ENCODE assay signal across 8 mouse cellular contexts in genomic region chr10:78351564-78351886, GRCm38 (mm10). TPM values are rescaled to one million over a fixed set of nuclear protein-coding genes. Genes with fewer than 3 reads are reported as not detected.
A peak's percentile ranks its signal among the peaks of the same experiment; 100 is the strongest.
DNase-seq lines count a peak whose midpoint lies in the region; ATAC-seq and TF ChIP-seq lines count a peak whose summit lies in the region.

No protein-coding gene starts in this region.

- no peak for ATAC-seq in heart, embryonic 14.5 days (ENCODE audit: insufficient number of reproducible peaks, insufficient read depth, low FRiP score, low read depth)
- ATAC-seq in hindbrain, postnatal 0 days, result no peak

- no peaks in the 10 kb centered on the region for H3K79me2 ChIP-seq in macrophage (ENCODE audit: inconsistent target)

- DNase-seq in heart, adult 9 months (ENCODE audit: low spot score in 2 of 2), result no peak
- no peak for DNase-seq in hindbrain, postnatal 0 days (ENCODE audit: low spot score)
- DNase-seq in right cerebral cortex, postnatal 36 days (ENCODE audit: low spot score in 2 of 2), result no peak
- DNase-seq in layer of hippocampus, postnatal 36 days, result no peak
- no peak for DNase-seq in right cerebral cortex, postnatal 25 days

- peak overlapping the region; percentile 98 for H3K9ac ChIP-seq in heart, embryonic 14.5 days (ENCODE audit: low read length)
- H3K9ac ChIP-seq in hindbrain, postnatal 0 days (replicated peaks; ENCODE audit: low read length), result peak overlapping the region; percentile 96

- WGBS in heart, embryonic 14.5 days, result 3% methylated on average over 13 of the region's 13 CpGs
- WGBS in hindbrain, postnatal 0 days, result 2% methylated on average over 13 of the region's 13 CpGs
- WGBS in macrophage (ENCODE audit: missing documents), result 12% methylated on average over 9 of the region's 13 CpGs

- no peak for TF ChIP-seq CTCF in bone marrow macrophage, adult 2 months (IDR thresholded peaks at IDR 0.05; ENCODE audit: low read depth, low read length)
- TF ChIP-seq CTCF in hindbrain, postnatal 0 days (IDR thresholded peaks at IDR 0.05; ENCODE audit: low read depth), result no peak

- H3K27ac ChIP-seq in heart, embryonic 14.5 days (replicated peaks in 1 of 2; ENCODE audit: control insufficient read depth in 1 of 2, insufficient read depth in 1 of 2, low read depth in 2 of 2, low read length in 2 of 2), result peak overlapping the region in 1 of 2 experiments; percentile 57; a peak in 1 of 4 replicates
- no peak overlapping the region for H3K27ac ChIP-seq in bone marrow macrophage, adult 2 months (ENCODE audit: insufficient read depth, low read depth, low read length)
- peak overlapping the region; percentile 80 for H3K27ac ChIP-seq in hindbrain, postnatal 0 days
- H3K27ac ChIP-seq in macrophage, result no peak overlapping the region

- peak overlapping the region; percentile 93 for H3K4me2 ChIP-seq in heart, embryonic 14.5 days (ENCODE audit: low read length)
- H3K4me2 ChIP-seq in hindbrain, postnatal 0 days (ENCODE audit: low read depth, low read length), result peak overlapping the region; percentile 82

- H3K27me3 ChIP-seq in heart, embryonic 14.5 days (ENCODE audit: control insufficient read depth, insufficient read depth, low read length), result no peaks in the 10 kb centered on the region
- H3K27me3 ChIP-seq in hindbrain, postnatal 0 days (ENCODE audit: insufficient read depth, low read length), result no peaks in the 10 kb centered on the region

- no peaks in the 10 kb centered on the region for H3K9me3 ChIP-seq in heart, embryonic 14.5 days (ENCODE audit: control insufficient read depth, low read length)
- no peaks in the 10 kb centered on the region for H3K9me3 ChIP-seq in hindbrain, postnatal 0 days (ENCODE audit: low read length)

- no peak for TF ChIP-seq POLR2A in bone marrow macrophage, adult 2 months (IDR thresholded peaks at IDR 0.05; ENCODE audit: borderline replicate concordance, low read depth, low read length)

- no peaks in the 10 kb centered on the region; the same call in 1 of the 2 replicates for H3K36me3 ChIP-seq in heart, embryonic 14.5 days (ENCODE audit: control insufficient read depth, insufficient read depth, low read length)
- no peaks in the 10 kb centered on the region for H3K36me3 ChIP-seq in hindbrain, postnatal 0 days (ENCODE audit: insufficient read depth, low read length)
- no peaks in the 10 kb centered on the region for H3K36me3 ChIP-seq in macrophage (ENCODE audit: inconsistent target)

- H3K4me1 ChIP-seq in heart, embryonic 14.5 days (ENCODE audit: control insufficient read depth in 2 of 2, insufficient read depth in 2 of 2, low read length in 2 of 2), result peaks cover 9 to 20% of the 10 kb centered on the region in 2 experiments
- H3K4me1 ChIP-seq in bone marrow macrophage, adult 2 months (ENCODE audit: control insufficient read depth, insufficient read depth, low read length), result peaks cover 39% of the 10 kb centered on the region
- peaks cover 21% of the 10 kb centered on the region for H3K4me1 ChIP-seq in hindbrain, postnatal 0 days (ENCODE audit: insufficient read depth, low read length)

- H3K4me3 ChIP-seq in heart, embryonic 14.5 days (ENCODE audit: control insufficient read depth in 1 of 2, insufficient read depth in 1 of 2, low read depth in 1 of 2, low read length in 2 of 2), result peak overlapping the region; percentile 75 to 93
- peak overlapping the region; percentile 64 for H3K4me3 ChIP-seq in bone marrow macrophage, adult 2 months (ENCODE audit: insufficient read depth, low read length)
- H3K4me3 ChIP-seq in hindbrain, postnatal 0 days (ENCODE audit: low read length), result peak overlapping the region; percentile 95
- H3K4me3 ChIP-seq in macrophage (ENCODE audit: inconsistent target), result peak overlapping the region; percentile 36

RNA-seq across cellular contexts. Expression of gene Agpat3, which starts 0.8 kb away (rescaled TPM):
- 61.2 and 66.0 TPM in 2 replicates for polyA plus RNA-seq in heart, embryonic 14.5 days (2014; fragmentation: Nextera tagmentation; extraction: Ambion mirVana)
- 36.8 and 39.8 TPM in 2 replicates for polyA plus RNA-seq in bone marrow macrophage, adult 2 months (2012; ENCODE audit: insufficient read depth, insufficient read length, missing spikeins)
- 123 and 158 TPM in 2 replicates for total RNA-seq in hindbrain, postnatal 0 days (2014; rRNA removed)
- polyA plus RNA-seq in hindbrain, postnatal 0 days (2015; fragmentation: Nextera tagmentation; extraction: Ambion mirVana), result 115 and 117 TPM in 2 replicates
- 100 to 1,000 TPM in 2 of 26 experiments, 10 to 100 TPM in 24; 13.8 to 114 (median 66.4) TPM for total RNA-seq in macrophage (2018; cell fraction: chromatin; rRNA removed)
- 100 to 1,000 TPM in 2 of 26 experiments, 10 to 100 TPM in 24; 41.1 to 103 (median 63.1) TPM for total RNA-seq in macrophage (2018; cell fraction: cytosol; rRNA removed)
- 100 to 1,000 TPM in 1 of 26 experiments, 10 to 100 TPM in 25; 21.5 to 104 (median 52.8) TPM for total RNA-seq in macrophage (2018; cell fraction: nucleus; rRNA removed)
- polyA plus RNA-seq in macrophage (2018), result 38.9 to 84.2 TPM (median 49.8 TPM) in 3 replicates
- total RNA-seq in layer of hippocampus, postnatal 36 days (2021), result 100 to 1,000 TPM; 207 to 225 TPM

Comparison
In these comparisons a context has a peak if more than half of its experiments do, and no peak if none do; other contexts are left out.
1. H3K4me3 ChIP-seq: peak in every context shown above with its lines; median percentile 95 in hindbrain, postnatal 0 days; 84 in heart, embryonic 14.5 days; 64 in bone marrow macrophage, adult 2 months; 36 in macrophage.